Mouse (Mus musculus): ENCODE results near the gene Rdh8. TPM values are rescaled to one million over a fixed set of nuclear protein-coding genes. Genes with fewer than 3 reads are reported as not detected.

Rdh8 gene
- polyA plus RNA-seq (2015; fragmentation: Nextera tagmentation; extraction: Ambion mirVana): not detected in 2 replicates

DNA sequence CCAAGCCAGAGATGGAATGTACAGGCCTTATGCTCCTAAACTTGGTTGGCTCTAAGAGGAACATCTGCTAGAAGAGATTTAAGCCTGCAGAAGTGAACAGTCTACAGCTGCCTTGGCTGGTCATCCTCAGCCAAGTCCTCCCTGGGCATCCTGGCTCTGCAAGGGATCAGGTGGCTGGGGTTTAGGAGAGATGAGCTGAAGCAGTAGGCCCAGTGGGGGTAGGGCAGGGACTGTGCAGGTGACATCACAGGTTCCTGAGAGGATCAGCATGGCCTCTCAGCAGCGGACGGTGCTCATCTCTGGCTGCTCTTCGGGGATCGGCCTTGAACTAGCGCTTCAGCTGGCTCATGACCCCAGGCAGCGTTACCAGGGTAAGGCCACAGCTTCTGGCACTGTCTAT, at the start of gene Rdh8:
Gene Rdh8 (plus strand): TSS at position 268 of the 400 bp plus-strand sequence.
- H3K4me2 ChIP-seq: no peak within 1 kb of the TSS
- H3K4me1 ChIP-seq (replicated peaks): peaks cover 7% of the 10 kb centered on the region
- no peaks in the 10 kb centered on the region for H3K9me3 ChIP-seq
- ATAC-seq (ENCODE audit: low FRiP score): no peak
- H3K27ac ChIP-seq: no peak within 1 kb of the TSS
- H3K4me3 ChIP-seq: no peak within 1 kb of the TSS
- peaks cover 21% of the 10 kb centered on the region; the same call in 1 of the 2 replicates for H3K27me3 ChIP-seq
- H3K9ac ChIP-seq: no peak within 1 kb of the TSS
- 79% methylated on average over 6 of the region's 6 CpGs for WGBS
- no peaks in the 10 kb centered on the region for H3K36me3 ChIP-seq

DNA sequence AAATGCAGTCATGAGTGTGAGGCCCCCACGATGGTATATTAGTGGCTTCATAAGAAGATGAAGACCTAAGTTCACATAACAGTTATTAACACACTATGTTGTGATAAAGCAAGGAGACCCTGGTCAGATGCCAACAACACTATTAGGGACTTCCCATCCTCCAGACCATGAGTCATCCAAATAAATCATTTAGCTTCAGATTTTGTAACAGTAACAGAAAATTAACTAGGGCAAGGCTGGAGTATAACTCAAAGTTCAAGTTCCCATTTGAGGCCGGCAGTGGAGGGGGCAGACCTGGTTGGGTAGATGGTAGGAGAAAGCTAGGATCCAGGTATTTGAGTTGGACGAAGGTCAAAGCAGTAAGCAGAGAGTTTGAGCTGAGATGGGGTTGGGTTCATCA, 37.0 kb upstream of the Rdh8 start:
- 84% methylated on average over 3 of the region's 3 CpGs for WGBS
- no peak overlapping the region for H3K4me3 ChIP-seq
- no peak overlapping the region for H3K9ac ChIP-seq
- no peak overlapping the region for H3K4me2 ChIP-seq
- no peaks in the 10 kb centered on the region for H3K27me3 ChIP-seq
- ATAC-seq (ENCODE audit: low FRiP score): no peak
- no peaks in the 10 kb centered on the region for H3K4me1 ChIP-seq (replicated peaks)
- 0 out of 2 replicates have a peak, but pooled peaks cover 5% of the 10 kb centered on the region for H3K9me3 ChIP-seq
- no peaks in the 10 kb centered on the region for H3K36me3 ChIP-seq
- no peak overlapping the region for H3K27ac ChIP-seq

DNA sequence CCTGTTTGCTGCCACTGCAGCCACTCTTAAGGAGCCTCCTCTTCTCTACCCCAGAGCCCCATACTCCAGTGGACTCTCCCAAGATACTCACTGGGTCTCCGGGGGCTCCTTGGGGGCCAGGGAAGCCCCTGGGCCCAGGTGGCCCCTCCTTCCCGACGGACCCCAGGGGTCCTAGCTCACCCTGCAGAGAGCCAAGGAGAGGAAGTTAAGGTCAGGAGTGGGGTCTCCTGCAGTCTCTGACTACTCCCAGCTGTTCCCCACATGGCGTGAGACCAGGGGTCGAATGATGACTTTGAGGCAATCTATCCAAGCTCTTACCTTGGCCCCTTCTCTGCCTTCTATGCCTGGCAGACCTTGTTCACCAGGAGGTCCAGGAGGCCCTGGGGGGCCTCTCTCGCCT, 33.2 kb upstream of the Rdh8 start:
- H3K4me3 ChIP-seq: no peak overlapping the region
- no peaks in the 10 kb centered on the region for H3K4me1 ChIP-seq (replicated peaks)
- 88% methylated on average over 6 of the region's 6 CpGs for WGBS
- 0 out of 2 replicates have a peak, but pooled peaks cover 5% of the 10 kb centered on the region for H3K9me3 ChIP-seq
- H3K9ac ChIP-seq: no peak overlapping the region
- ATAC-seq (ENCODE audit: low FRiP score): no peak
- H3K27me3 ChIP-seq: no peaks in the 10 kb centered on the region
- H3K36me3 ChIP-seq: no peaks in the 10 kb centered on the region
- H3K4me2 ChIP-seq: no peak overlapping the region
- H3K27ac ChIP-seq: no peak overlapping the region

DNA sequence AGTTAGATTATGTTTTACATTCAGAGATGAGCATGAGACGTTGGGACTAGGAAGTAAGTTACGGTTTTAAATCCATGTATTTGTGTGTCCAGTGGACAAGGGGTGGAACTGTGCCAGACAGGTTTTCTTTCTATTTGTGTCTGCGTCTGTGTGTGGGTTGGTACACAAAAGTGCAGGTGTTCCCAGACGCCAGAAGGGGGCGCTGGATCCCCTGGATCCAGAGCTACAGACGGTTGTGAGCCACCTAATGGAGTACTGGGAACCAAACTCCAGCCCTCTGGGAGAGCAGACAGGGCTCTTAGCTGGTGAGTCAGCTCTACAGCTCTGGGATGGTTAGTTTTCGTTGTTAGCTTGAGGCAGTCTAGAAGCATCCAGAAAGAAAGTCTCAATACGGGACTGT, 30.3 kb upstream of the Rdh8 start:
- H3K27ac ChIP-seq: no peak overlapping the region
- no peaks in the 10 kb centered on the region for H3K36me3 ChIP-seq
- ATAC-seq (ENCODE audit: low FRiP score): no peak
- H3K4me1 ChIP-seq (replicated peaks): no peaks in the 10 kb centered on the region
- 76% methylated on average over 8 of the region's 8 CpGs for WGBS
- no peak overlapping the region for H3K4me2 ChIP-seq
- no peaks in the 10 kb centered on the region for H3K27me3 ChIP-seq
- no peak overlapping the region for H3K4me3 ChIP-seq
- H3K9me3 ChIP-seq: no peaks in the 10 kb centered on the region
- no peak overlapping the region for H3K9ac ChIP-seq

DNA sequence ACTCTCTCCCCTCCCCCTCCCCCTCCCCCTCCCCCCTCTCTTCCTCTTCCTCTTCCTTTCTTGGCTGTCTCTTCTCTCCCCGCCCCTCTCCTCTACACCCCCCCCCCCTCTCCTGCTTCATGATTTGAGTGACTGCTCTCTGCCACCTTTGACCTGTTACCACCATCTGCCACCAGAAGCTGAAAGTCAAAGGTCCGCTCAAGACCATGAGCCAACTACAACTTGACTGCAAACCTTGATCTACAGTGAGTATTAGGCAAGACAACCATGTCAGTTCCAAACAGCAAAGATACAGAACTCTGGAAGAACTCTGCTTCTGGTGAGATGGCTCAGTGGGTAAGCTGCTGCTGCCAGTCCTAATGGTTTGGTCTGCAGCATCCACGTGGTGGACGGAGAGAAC, 28.7 kb upstream of the Rdh8 start:
- Histone ChIP-seq H3K27me3 (no peaks in the 10 kb centered on the region), H3K9ac (no peak overlapping the region), H3K4me3 (no peak overlapping the region), H3K27ac (no peak overlapping the region), H3K36me3 (no peaks in the 10 kb centered on the region), H3K4me1 (replicated peaks) (0 out of 2 replicates have a peak, but pooled peaks cover 9% of the 10 kb centered on the region), H3K9me3 (no peaks in the 10 kb centered on the region), H3K4me2 (no peak overlapping the region)
- 76% methylated on average over 3 of the region's 4 CpGs for WGBS
- ATAC-seq (ENCODE audit: low FRiP score): no peak

DNA sequence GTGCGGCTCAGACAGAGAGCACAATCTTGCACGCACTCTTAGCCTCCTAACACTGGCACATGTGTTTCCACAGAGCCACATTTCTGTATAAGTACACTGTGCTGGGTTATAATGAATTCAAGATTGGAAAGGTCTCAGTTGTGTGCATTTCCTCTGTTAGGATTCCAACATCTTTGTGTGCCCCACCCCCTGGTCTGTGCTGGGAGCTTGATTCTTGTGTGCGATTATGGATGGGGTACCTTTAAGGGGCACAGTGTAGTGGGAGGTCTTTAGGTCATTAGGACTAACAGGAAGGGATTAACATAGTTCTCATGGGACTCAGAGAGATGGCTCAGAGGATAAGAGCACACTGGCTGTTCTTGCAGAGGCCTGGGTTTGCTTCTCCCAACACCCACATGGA, 28.0 kb upstream of the Rdh8 start:
- Histone ChIP-seq H3K27ac (no peak overlapping the region), H3K9ac (no peak overlapping the region), H3K36me3 (no peaks in the 10 kb centered on the region), H3K4me1 (replicated peaks) (0 out of 2 replicates have a peak, but pooled peaks cover 9% of the 10 kb centered on the region), H3K27me3 (no peaks in the 10 kb centered on the region), H3K9me3 (no peaks in the 10 kb centered on the region), H3K4me2 (no peak overlapping the region), H3K4me3 (no peak overlapping the region)
- no peak for ATAC-seq (ENCODE audit: low FRiP score)
- 79% methylated on average over 3 of the region's 3 CpGs for WGBS

DNA sequence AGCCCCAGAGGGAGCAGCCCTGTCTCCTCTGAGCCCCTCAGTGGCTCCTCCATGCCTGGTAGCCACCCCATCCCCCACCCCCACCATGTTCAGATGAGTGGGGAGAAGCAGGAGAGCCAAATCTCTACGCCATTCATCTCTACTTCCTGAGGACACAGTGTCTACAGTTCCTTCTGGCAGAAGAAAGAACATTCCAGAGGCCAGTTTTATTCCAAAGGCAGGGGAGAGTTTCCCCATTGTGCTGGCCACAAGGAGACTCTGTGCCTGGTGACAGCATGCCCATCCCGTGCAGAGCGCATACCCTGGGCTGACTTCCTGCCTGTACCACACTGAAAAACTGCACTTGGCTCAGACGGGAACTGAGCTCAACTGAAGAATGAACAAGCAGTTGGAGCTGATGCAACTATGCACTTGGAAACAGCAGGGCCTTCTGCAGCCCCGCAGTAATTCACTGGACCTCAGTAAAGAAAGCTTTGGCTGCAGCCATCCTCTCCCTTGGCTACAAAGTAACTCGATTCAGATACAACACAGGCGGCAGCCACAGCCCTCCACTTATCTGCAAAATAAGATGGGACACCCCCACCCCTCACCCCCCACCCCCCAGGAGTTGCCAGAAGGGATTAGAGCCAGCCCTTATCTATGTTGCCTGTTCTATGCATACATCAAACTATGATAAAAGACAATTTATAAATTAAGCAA, 24.0 kb upstream of the Rdh8 start:
- Histone ChIP-seq H3K36me3 (no peaks in the 10 kb centered on the region), H3K27ac (peak overlapping the region; percentile 66), H3K27me3 (no peaks in the 10 kb centered on the region), H3K9ac (peak overlapping the region; percentile 39), H3K4me1 (replicated peaks) (0 out of 2 replicates have a peak, but pooled peaks cover 9% of the 10 kb centered on the region), H3K9me3 (no peaks in the 10 kb centered on the region), H3K4me3 (no peak overlapping the region), H3K4me2 (no peak overlapping the region)
- ATAC-seq (ENCODE audit: low FRiP score): peak; percentile 90
- WGBS: 28% methylated on average over 7 of the region's 7 CpGs

DNA sequence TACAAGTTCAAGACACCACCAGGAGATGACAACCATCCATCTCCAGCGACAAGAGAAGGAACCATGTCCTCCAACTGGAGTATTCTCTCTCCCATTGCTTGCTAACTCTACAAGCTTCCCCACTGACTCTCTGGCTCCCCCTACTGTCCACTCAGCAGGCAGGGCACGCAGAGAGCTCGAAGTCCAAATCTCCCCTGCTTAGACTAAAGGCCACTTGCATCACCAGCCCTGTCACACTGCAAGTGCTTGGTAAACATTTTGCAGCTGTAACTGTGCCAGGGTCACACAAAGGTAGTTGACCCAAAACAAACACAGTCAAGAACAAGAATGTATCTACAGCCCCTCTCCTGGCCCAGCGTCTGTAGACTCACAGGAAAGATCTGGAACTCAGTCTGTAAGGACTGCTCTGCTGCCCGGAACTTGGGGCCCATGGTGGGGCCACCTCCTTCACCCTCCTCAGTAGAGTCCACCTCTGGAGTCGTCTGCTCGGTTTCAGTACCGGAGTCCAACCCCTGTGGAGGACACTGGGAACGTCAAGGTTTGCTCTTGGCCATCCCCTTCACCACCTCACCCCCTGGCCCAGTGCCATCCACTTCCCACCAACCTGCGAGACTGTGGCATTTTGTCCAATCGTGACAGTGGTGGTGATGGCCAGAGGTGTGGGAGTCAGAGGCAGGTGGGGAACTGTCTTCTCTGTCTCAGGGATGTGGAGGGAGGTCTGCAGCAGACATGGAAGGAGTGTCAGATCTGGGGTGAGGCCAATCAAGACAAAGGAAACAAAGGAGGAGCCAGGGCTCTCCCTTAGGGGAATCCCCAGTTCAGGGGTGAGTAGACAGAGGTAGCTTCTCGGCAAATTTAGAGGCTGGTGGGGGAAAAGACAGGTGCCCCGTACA, 13.8 kb upstream of the Rdh8 start:
- peaks cover 7% of the 10 kb centered on the region; the same call in 1 of the 2 replicates for H3K9me3 ChIP-seq
- no peak overlapping the region for H3K4me3 ChIP-seq
- no peak overlapping the region for H3K27ac ChIP-seq
- H3K4me1 ChIP-seq (replicated peaks): no peaks in the 10 kb centered on the region
- no peak overlapping the region for H3K9ac ChIP-seq
- no peaks in the 10 kb centered on the region for H3K36me3 ChIP-seq
- no peak overlapping the region for H3K4me2 ChIP-seq
- 84% methylated on average over 13 of the region's 13 CpGs for WGBS
- H3K27me3 ChIP-seq: peaks cover 3% of the 10 kb centered on the region; the same call in 1 of the 2 replicates
- no peak for ATAC-seq (ENCODE audit: low FRiP score)

DNA sequence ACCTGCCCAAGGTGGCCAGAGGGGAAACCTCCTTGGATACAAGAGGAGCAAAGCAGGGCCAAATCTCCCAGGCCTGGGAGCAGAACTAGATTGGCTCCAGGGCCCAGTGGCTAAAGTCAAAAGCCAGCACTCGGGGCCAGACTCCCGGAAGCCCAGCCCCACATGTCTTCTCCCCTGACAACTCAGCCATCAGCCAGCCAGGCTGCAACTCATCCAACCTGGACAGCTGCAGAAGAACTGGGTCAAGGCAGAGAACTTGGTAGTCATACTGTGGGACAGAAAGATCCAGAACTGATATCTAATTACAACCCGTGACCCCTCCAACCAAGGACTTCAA, 13.2 kb upstream of the Rdh8 start:
- no peak overlapping the region for H3K27ac ChIP-seq
- no peaks in the 10 kb centered on the region for H3K4me1 ChIP-seq (replicated peaks)
- H3K9me3 ChIP-seq: peaks cover 7% of the 10 kb centered on the region; the same call in 1 of the 2 replicates
- H3K27me3 ChIP-seq: peaks cover 3% of the 10 kb centered on the region; the same call in 1 of the 2 replicates
- no peak overlapping the region for H3K4me3 ChIP-seq
- WGBS: 90% methylated on average over 3 of the region's 3 CpGs
- no peak for ATAC-seq (ENCODE audit: low FRiP score)
- H3K9ac ChIP-seq: no peak overlapping the region
- H3K36me3 ChIP-seq: no peaks in the 10 kb centered on the region
- H3K4me2 ChIP-seq: no peak overlapping the region

DNA sequence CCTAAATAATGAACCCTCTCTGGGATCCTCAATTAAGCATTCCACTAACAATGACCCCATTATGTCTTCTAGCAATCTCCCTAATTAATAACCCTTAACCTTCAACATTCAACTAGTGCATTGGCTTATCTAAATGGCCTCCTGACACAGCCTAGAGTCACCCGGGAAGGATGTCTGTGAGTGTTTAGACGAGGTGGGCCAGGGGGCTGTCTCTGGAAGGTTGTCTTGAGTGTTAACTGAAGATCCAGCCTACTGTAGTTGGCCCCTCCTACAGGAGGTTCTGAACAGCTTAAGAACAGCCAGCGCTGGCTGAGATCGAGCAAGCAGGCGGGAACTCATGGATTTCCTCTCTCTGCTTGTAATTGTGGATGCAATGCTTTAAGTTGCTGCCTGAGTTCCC, 12.6 kb upstream of the Rdh8 start:
- H3K4me3 ChIP-seq: no peak overlapping the region
- H3K36me3 ChIP-seq: no peaks in the 10 kb centered on the region
- H3K27me3 ChIP-seq: peaks cover 3% of the 10 kb centered on the region; the same call in 1 of the 2 replicates
- 64% methylated on average over 5 of the region's 5 CpGs for WGBS
- peaks cover 7% of the 10 kb centered on the region; the same call in 1 of the 2 replicates for H3K9me3 ChIP-seq
- no peak overlapping the region for H3K4me2 ChIP-seq
- no peak overlapping the region for H3K27ac ChIP-seq
- no peaks in the 10 kb centered on the region for H3K4me1 ChIP-seq (replicated peaks)
- H3K9ac ChIP-seq: no peak overlapping the region
- ATAC-seq (ENCODE audit: low FRiP score): no peak

DNA sequence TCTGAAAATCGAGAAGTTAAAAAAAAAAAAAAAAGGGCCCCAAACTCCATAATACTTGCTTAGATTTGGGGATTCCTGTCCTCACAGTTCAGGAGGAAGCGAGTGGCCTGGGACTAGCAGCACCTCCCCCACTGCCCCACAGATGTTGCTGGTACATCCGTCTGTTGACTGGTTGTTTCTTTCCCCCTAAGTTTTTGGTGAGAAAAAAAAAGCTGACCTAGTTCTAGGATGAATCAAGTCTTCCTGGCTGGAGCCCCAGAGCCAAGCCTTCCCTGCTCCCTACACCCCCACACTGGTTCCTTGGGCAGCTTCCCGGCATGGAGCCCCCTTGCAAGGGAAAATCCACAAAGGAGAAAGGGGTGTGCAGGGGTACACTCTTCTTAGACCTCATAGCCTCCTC, 8.0 kb upstream of the Rdh8 start:
- no peak overlapping the region for H3K9ac ChIP-seq

DNA sequence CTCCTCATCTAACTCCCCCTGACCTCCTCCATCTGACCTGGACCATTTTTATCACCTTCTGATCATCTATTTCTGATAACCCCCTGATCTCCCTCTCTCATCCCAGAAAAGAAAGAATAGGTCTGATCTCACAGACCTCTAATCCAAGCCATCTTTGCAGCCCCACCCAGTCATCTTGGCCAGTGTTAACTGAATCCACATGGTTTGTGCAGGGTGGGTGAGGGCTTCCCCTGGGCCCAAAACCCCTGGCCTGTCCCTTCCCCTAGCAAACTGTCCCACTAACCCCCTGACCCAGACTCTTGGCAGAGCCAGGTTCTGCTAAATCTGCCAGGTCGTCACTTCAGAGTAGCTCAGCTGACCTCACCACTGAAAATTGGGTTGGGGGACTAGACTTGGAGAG, 7.5 kb upstream of the Rdh8 start:
- 81% methylated on average over 1 of the region's 1 CpGs for WGBS
- no peak overlapping the region for H3K27ac ChIP-seq
- H3K4me1 ChIP-seq (replicated peaks): peaks cover 13% of the 10 kb centered on the region
- peaks cover 27% of the 10 kb centered on the region for H3K27me3 ChIP-seq
- ATAC-seq (ENCODE audit: low FRiP score): no peak
- no peak overlapping the region for H3K9ac ChIP-seq
- H3K36me3 ChIP-seq: no peaks in the 10 kb centered on the region
- H3K4me2 ChIP-seq: no peak overlapping the region
- no peaks in the 10 kb centered on the region for H3K9me3 ChIP-seq
- no peak overlapping the region for H3K4me3 ChIP-seq

More for the DNA sequence above, 8.0 kb upstream of the Rdh8 start:
- peaks cover 13% of the 10 kb centered on the region for H3K4me1 ChIP-seq (replicated peaks)
- peaks cover 23% of the 10 kb centered on the region for H3K27me3 ChIP-seq
- ATAC-seq (ENCODE audit: low FRiP score): no peak
- WGBS: 54% methylated on average over 4 of the region's 4 CpGs
- no peaks in the 10 kb centered on the region for H3K36me3 ChIP-seq
- no peaks in the 10 kb centered on the region for H3K9me3 ChIP-seq
- H3K4me2 ChIP-seq: no peak overlapping the region
- H3K4me3 ChIP-seq: no peak overlapping the region
- no peak overlapping the region for H3K27ac ChIP-seq

All from hindbrain, embryonic 13.5 days (tissue).